Mouse (Mus musculus) MEL (cell line): Measurements from ENCODE around the gene Spryd7. TPM values are rescaled to one million over a fixed set of nuclear protein-coding genes. Genes with fewer than 3 reads are reported as not detected.

Source experiments
- NRF1 ChIP-seq: IDR thresholded peaks from 2 replicates; pipeline ENCODE4 v1.6.1; 2014; ENCODE audit warnings: low read depth, mild to moderate bottlenecking, inconsistent platforms, low read length, improper control_type of control experiment, moderate library complexity; ENCODE audit not compliant: poor library complexity, insufficient read depth, severe bottlenecking
- polyA plus RNA-seq, 2 experiments: library from polyadenylated mRNA; stranded (reverse) in 1 of 2; unstranded in 1 of 2; fragments of >175 nt in 1 of 2; fragments of >200 nt in 1 of 2; gene quantifications; 2 replicates each; pipeline versions ENCODE4 v1.2.1 to v1.2.4; 2012; ENCODE audit warnings: low replicate concordance in 2 of 2, low read depth in 1 of 2; ENCODE audit not compliant: insufficient read length in 2 of 2, insufficient read depth in 1 of 2, missing spikeins in 1 of 2
- total RNA-seq: library from RNA; depleted of rRNA; stranded (reverse); fragments of 300-350 nt; gene quantifications from 2 replicates; pipeline ENCODE4 v1.2.3, GENCODE M21; 2012; rRNA removed

Gene Spryd7
- total and polyA plus RNA-seq, 3 experiments, result 14.3 to 16.4 TPM; not detected in 1

- no peak for TF ChIP-seq NRF1
These were observed 63.1 kb downstream of the Spryd7 start (continued) for GRCm38 (mm10) chr14:61493511-61494135.

Other genes starting within 250 kb of the Spryd7 start
- gene Arl11, start 247.1 kb downstream of the Spryd7 start, total RNA-seq, result 0.12 and 0.16 TPM in 2 replicates
- gene Arl11, start 247.1 kb downstream of the Spryd7 start, polyA plus RNA-seq, result under 1 TPM in 1 of 2 experiments, not detected in 1; 0.68 TPM
- 1.0 and 1.2 TPM in 2 replicates for gene Ebpl, start 196.4 kb downstream of the Spryd7 start, total RNA-seq
- 10 to 100 TPM in 1 of 2 experiments, 1 to 10 TPM in 1; 3.4 to 14.3 TPM for gene Ebpl, start 196.4 kb downstream of the Spryd7 start, polyA plus RNA-seq
- 22.7 and 24.3 TPM in 2 replicates for gene Kpna3, start 117.0 kb downstream of the Spryd7 start, total RNA-seq
- gene Kpna3, start 117.0 kb downstream of the Spryd7 start, polyA plus RNA-seq, result 100 to 1,000 TPM in 1 of 2 experiments, 10 to 100 TPM in 1; 51.3 to 309 TPM
- 5.4 and 5.9 TPM in 2 replicates for gene Trim13, start 41.4 kb upstream of the Spryd7 start, total RNA-seq
- gene Trim13, start 41.4 kb upstream of the Spryd7 start, polyA plus RNA-seq, result 1 to 10 TPM in 1 of 2 experiments, not detected in 1; 4.8 TPM
- gene Kcnrg, start 50.6 kb upstream of the Spryd7 start, total RNA-seq, result 0.04 TPM in 1 of 2 replicates, not detected in the other
- gene Kcnrg, start 50.6 kb upstream of the Spryd7 start, polyA plus RNA-seq, result under 1 TPM in 1 of 2 experiments, not detected in 1; 0.15 TPM